Mouse (Mus musculus) lung, embryonic 14.5 days (tissue): ENCODE results near the gene Sun5. TPM values are rescaled to one million over a fixed set of nuclear protein-coding genes. Genes with fewer than 3 reads are reported as not detected.
A peak's percentile ranks its signal among the peaks of the same experiment; 100 is the strongest.

ENCODE experiments used
- ATAC-seq: fragments of 200-750 bp; cut with Nextera tagmentation; 2 replicates; pipeline ENCODE4 v1.8.0; 2017; ENCODE audit warnings: mild to moderate bottlenecking, moderate TSS enrichment, moderate library complexity; ENCODE audit not compliant: insufficient read depth
- DNase-seq: peaks from one replicate; pipeline ENCODE4 v3.0.0-alpha.2; 2015
- H3K27ac ChIP-seq: fragments of 300-500 bp; sonication (generic); 2 replicates; pipeline ENCODE4 v1.5.1; 2014; ENCODE audit warnings: low read depth, mild to moderate bottlenecking, moderate library complexity
- H3K27me3 ChIP-seq: fragments of 300-500 bp; sonication (generic); 2 replicates; pipeline ENCODE4 v1.6.1; 2014; ENCODE audit warnings: low read length, control low read depth; ENCODE audit not compliant: insufficient read depth
- H3K36me3 ChIP-seq: fragments of 300-500 bp; sonication (generic); 2 replicates; pipeline ENCODE4 v1.6.1; 2014; ENCODE audit warnings: control low read depth; ENCODE audit not compliant: insufficient read depth
- H3K4me1 ChIP-seq: fragments of 300-500 bp; sonication (generic); 2 replicates; pipeline ENCODE4 v1.6.1; 2014; ENCODE audit warnings: antibody characterized with exemption, control low read depth; ENCODE audit not compliant: insufficient read depth
- H3K4me2 ChIP-seq: fragments of 300-500 bp; sonication (generic); 2 replicates; pipeline ENCODE4 v1.6.1; 2014; ENCODE audit warnings: mild to moderate bottlenecking
- H3K4me3 ChIP-seq: fragments of 300-500 bp; sonication (generic); 2 replicates; pipeline ENCODE4 v1.5.1; 2014; ENCODE audit warnings: low read depth, low read length
- H3K9ac ChIP-seq: fragments of 300-500 bp; sonication (generic); 2 replicates; pipeline ENCODE4 v1.6.1; 2014
- H3K9me3 ChIP-seq: fragments of 300-500 bp; sonication (generic); 2 replicates; pipeline ENCODE4 v1.6.1; 2016; ENCODE audit warnings: low read depth, low read length, control low read depth
- CTCF ChIP-seq: IDR thresholded peaks from 2 replicates; pipeline ENCODE4 v1.5.1; 2016; ENCODE audit warnings: antibody characterized with exemption, low read depth
- WGBS: fragments of 180-500 bp; shearing (Covaris S2); extraction: QIAGEN DNeasy Blood & Tissue Kit; methylation state at CpG from one replicate; pipeline ENCODE4 v1.1.7; 2014; 5-methylcytosine and 5-hydroxymethylcytosine counted together
- polyA plus RNA-seq: library from polyadenylated mRNA; unstranded; fragments of >200 nt; fragmentation: Nextera tagmentation; extraction: Ambion mirVana; gene quantifications from 2 replicates; pipeline ENCODE4 v1.2.1, GENCODE M21; 2014

Sun5 gene
- polyA plus RNA-seq, 1 experiment from 2014 or later, result not detected

GRCm38 (mm10) chr2:153861960-153862359 is 8.9 kb downstream of the Sun5 start:
- H3K27ac ChIP-seq, result no peak overlapping the region
- H3K4me1 ChIP-seq, result no peaks in the 10 kb centered on the region
- no peak for TF ChIP-seq CTCF
- no peak overlapping the region for H3K4me3 ChIP-seq
- ATAC-seq, result no peak
- H3K4me2 ChIP-seq, result no peak overlapping the region
- H3K36me3 ChIP-seq, result no peaks in the 10 kb centered on the region
- no peaks in the 10 kb centered on the region for H3K27me3 ChIP-seq
- DNase-seq, result no peak
- no peaks in the 10 kb centered on the region for H3K9me3 ChIP-seq
- no peak overlapping the region for H3K9ac ChIP-seq
- WGBS, result 74% methylated on average over 3 of the region's 3 CpGs

DNA sequence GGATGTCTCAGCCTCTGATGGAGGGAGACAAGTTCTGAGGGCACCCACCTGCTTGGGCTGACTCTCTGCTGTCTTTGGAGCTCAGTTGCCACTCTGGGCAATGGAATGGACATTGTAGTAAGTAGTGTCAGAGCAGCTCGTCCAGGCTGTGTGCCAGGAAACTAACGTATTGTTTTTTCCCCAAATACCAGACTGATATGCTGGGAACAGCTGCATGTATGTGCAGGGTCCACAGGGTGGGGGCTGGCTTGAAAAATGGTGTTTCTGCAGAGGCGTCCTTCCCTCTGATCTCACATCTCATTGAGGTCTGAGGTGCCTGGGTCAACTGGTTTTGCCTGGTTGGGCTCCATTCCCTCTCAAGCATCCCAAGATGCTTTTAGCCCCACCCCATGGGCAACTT is 10.2 kb downstream of the Sun5 start:
- no peak for TF ChIP-seq CTCF
- H3K9ac ChIP-seq, result no peak overlapping the region
- no peak overlapping the region for H3K4me2 ChIP-seq
- H3K9me3 ChIP-seq, result no peaks in the 10 kb centered on the region
- 25% methylated on average over 3 of the region's 3 CpGs for WGBS
- no peaks in the 10 kb centered on the region for H3K27me3 ChIP-seq
- no peak overlapping the region for H3K4me3 ChIP-seq
- H3K27ac ChIP-seq, result no peak overlapping the region
- peak; percentile 13 for DNase-seq
- H3K36me3 ChIP-seq, result no peaks in the 10 kb centered on the region
- ATAC-seq, result no peak
- no peaks in the 10 kb centered on the region for H3K4me1 ChIP-seq

- Histone ChIP-seq H3K4me2 (no peak overlapping the region), H3K27ac (no peak overlapping the region), H3K4me1 (no peaks in the 10 kb centered on the region), H3K4me3 (no peak overlapping the region), H3K36me3 (no peaks in the 10 kb centered on the region), H3K9me3 (no peaks in the 10 kb centered on the region), H3K9ac (no peak overlapping the region), H3K27me3 (no peaks in the 10 kb centered on the region)
- TF ChIP-seq CTCF, result no peak
- ATAC-seq, result no peak
- no peak for DNase-seq
- 82% methylated on average over 11 of the region's 11 CpGs for whole genome bisulfite sequencing
These were observed 10.6 kb downstream of the Sun5 start for GRCm38 (mm10) chr2:153860315-153860714.

- H3K27ac ChIP-seq, result no peak overlapping the region
- H3K27me3 ChIP-seq, result no peaks in the 10 kb centered on the region
- DNase-seq (no peak), ATAC-seq (no peak)
- H3K9me3 ChIP-seq, result no peaks in the 10 kb centered on the region
- H3K4me2 ChIP-seq, result no peak overlapping the region
- no peak overlapping the region for H3K9ac ChIP-seq
- no peak for TF ChIP-seq CTCF
- no peak overlapping the region for H3K4me3 ChIP-seq
- H3K4me1 ChIP-seq, result no peaks in the 10 kb centered on the region
- WGBS, result 84% methylated on average over 2 of the region's 2 CpGs
- no peaks in the 10 kb centered on the region for H3K36me3 ChIP-seq
These were observed 11.3 kb downstream of the Sun5 start for GRCm38 (mm10) chr2:153859581-153859980.

DNA sequence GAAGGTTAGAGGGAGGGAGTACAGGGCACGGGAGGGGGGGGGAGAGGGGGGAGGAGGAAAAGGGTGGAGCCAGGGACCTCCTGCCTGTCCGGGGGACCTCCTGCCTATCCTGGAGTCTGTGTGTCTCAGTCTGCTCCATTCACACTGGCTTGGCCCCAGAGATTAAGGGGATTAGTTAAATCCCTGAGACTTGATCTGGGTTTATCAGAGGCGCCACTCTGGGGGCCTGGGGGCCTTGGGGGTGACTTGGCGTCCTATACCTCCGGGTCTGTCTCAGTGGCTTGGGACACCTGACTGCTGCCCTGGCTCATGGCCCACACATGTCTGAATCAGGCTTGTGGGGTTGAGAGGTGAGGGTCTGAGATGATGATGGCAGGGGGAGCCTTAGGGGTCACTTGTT is 17.3 kb downstream of the Sun5 start:
- Histone ChIP-seq H3K4me1 (no peaks in the 10 kb centered on the region), H3K36me3 (no peaks in the 10 kb centered on the region), H3K4me3 (no peak overlapping the region), H3K4me2 (no peak overlapping the region), H3K27ac (no peak overlapping the region), H3K9me3 (no peaks in the 10 kb centered on the region), H3K27me3 (no peaks in the 10 kb centered on the region), H3K9ac (no peak overlapping the region)
- ATAC-seq (no peak), DNase-seq (no peak)
- no peak for TF ChIP-seq CTCF
- 5% methylated on average over 5 of the region's 5 CpGs for WGBS

DNA sequence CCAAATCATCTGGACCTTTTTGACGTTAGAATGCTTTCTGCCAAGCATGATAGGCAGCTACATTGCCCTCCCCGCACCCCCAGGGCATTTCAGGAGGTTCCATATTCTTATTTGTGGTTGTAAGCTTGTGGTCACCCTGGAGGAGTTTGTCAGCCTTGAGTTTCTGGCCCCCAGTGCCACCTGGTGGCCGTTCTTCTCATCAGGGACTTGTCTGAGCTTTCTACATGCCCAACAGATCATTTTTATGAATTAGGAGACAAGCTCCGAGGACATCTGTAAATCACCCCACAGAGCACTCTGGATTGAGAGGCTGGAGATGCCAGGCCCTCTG is 19.9 kb downstream of the Sun5 start:
- no peaks in the 10 kb centered on the region for H3K4me1 ChIP-seq
- no peak overlapping the region for H3K9ac ChIP-seq
- ATAC-seq (no peak), DNase-seq (peak; percentile 72)
- no peak overlapping the region for H3K4me2 ChIP-seq
- TF ChIP-seq CTCF, result peak; percentile 65
- H3K4me3 ChIP-seq, result no peak overlapping the region
- no peak overlapping the region for H3K27ac ChIP-seq
- H3K27me3 ChIP-seq, result no peaks in the 10 kb centered on the region
- H3K9me3 ChIP-seq, result no peaks in the 10 kb centered on the region
- 39% methylated on average over 4 of the region's 4 CpGs for whole genome bisulfite sequencing
- no peaks in the 10 kb centered on the region for H3K36me3 ChIP-seq

DNA sequence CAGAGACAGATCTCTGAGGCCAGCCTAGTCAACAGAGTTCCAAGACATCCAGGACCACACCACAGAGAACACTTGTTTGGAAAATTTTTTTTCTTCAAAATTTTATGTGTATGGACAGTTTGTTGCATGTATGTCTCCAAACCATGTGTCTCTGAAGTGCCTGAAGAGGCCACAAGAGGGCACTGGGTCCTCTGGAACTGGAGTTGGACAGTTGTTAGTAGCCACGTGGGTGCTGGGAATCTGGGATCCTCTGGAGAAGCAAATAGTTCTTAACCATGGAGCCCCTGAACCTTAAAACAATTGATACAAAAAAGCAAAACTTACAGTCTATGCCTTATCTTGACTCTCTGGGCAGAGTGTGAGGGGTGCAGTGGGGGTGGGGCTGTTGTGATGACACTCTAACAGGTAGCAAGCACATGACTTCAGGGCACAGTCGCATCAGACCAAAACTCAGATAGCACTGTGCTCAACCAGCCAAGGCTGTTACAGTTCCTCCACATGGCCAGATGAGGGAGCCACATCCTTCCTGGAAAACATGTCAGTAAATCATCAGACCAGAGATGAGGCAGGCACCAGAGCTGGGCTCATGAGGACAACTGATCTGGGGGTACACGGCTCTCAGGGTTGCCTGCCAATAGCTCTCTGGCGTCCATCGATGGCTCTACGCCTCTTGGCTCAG is 20.4 kb downstream of the Sun5 start:
- no peak overlapping the region for H3K9ac ChIP-seq
- DNase-seq, result peak; percentile 6
- TF ChIP-seq CTCF, result 0 out of 2 replicates have a peak, but pooled peaks have one; percentile 41

More for the DNA sequence above, 20.4 kb downstream of the Sun5 start:
- no peaks in the 10 kb centered on the region for H3K27me3 ChIP-seq
- no peaks in the 10 kb centered on the region for H3K4me1 ChIP-seq
- no peak overlapping the region for H3K27ac ChIP-seq
- H3K9me3 ChIP-seq, result no peaks in the 10 kb centered on the region
- 82% methylated on average over 6 of the region's 6 CpGs for WGBS
- no peak overlapping the region for H3K4me3 ChIP-seq
- no peak overlapping the region for H3K4me2 ChIP-seq
- no peaks in the 10 kb centered on the region for H3K36me3 ChIP-seq
- no peak for ATAC-seq
